Mouse (Mus musculus) thymus, adult 18-20 months (tissue): ENCODE results near the gene Panx1.

ENCODE experiments used
- DNase-seq, 2 experiments: peaks; one replicate each; pipeline ENCODE4 v3.0.0; 2022; ENCODE audit warnings: mixed read lengths in 2 of 2

Panx1 gene

GRCm38 (mm10) chr9:14970211-14970610, 75.1 kb downstream of the Panx1 start:
- no peak for DNase-seq

DNA sequence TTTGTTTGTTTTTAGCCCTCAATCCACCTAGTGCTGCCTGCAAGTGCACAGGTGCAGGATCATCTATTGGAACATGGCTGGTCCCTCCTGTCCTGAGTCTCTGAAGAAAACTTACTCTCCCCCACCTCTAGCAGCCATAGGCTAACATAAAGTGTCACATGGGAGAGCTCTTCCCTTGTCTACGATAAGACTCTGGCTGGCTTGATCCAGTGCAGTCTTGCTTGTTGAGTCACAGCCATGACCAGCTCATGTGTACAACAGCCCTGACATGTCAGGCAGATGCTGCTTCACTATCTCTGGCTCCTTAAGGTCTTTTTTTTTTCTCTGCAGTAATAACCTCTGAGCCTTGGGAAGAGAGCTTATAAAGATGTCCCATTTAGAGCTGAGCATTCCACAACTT, 77.7 kb downstream of the Panx1 start:
- DNase-seq = no peak

DNA sequence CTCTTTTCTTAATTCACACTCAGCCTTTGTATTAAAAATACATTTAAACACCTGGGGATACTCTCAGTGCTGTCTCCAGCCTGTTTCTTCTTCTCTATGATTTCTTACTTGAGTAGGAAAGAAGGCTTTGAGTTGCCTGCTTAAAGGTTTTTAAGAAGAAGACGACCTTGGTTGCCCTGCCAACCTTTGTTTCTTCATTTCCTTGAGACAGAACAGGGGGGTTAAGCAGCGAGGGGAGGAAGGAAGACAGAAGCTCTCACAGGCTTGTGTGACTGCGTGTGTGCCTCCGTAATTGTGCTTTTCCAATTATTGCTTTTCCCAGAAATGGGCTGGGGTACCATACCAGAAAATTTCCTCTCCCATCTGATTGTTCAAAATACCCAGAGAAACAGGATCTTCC, 78.5 kb downstream of the Panx1 start:
- DNase-seq = peak in 1 of 2 experiments; percentile 20

DNA sequence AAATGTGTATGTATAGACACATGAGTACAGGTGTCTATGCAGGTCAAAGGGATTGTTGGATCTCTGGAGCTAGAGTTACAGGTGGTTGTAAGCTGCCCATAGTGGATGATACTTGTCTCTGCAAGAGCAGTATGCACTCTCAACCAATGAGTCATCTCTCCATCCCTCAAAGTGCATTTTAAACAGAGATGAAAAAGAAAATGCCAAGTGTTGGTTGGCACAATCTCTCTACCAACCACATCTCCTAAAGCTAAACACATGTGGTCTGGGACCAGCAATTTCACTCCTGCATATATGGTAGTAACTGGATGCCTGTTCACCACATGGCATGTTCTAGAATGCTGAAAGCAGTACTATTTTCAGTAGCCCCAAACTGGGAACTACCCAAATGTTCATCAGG, 79.9 kb downstream of the Panx1 start:
- no peak for DNase-seq

GRCm38 (mm10) chr9:14962769-14963168, 82.5 kb downstream of the Panx1 start:
- no peak for DNase-seq

DNA sequence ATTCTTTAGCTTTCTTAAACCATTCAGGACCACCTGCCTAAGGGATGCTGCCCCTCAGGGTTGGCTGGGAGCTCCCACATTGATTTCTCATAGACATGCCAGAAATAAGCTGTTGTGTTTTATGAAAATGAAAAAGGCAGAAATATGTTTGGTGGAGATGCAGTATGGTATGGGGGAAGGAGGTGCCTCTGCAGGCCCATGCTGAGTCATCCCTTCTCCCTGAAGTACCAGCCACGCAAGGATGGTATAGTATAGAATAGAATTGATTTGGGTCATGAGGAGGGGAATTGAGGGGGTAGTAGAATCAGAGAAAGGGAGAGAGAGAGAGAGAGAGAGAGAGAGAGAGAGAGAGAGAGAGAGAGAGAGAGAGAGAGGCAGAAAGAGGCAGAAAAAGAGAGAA, 90.6 kb downstream of the Panx1 start:
- no peak for DNase-seq
